Mouse (Mus musculus) embryonic fibroblast, embryonic 13.5 days (primary cell): ENCODE data around the gene Gm12790.
"Not testable (repeated sequence)": the region's sequence is repeated elsewhere in the genome, so short reads cannot be mapped to it uniquely, and the experiment has no call there.

Source experiments
- CTCF ChIP-seq: IDR thresholded peaks from 2 replicates; pipeline ENCODE4 v1.5.1; 2011; ENCODE audit warnings: mild to moderate bottlenecking, control low read depth, low read length, moderate library complexity, borderline replicate concordance; ENCODE audit not compliant: insufficient read depth
- POLR2A ChIP-seq: IDR thresholded peaks from 2 replicates; pipeline ENCODE4 v1.6.1; 2011; ENCODE audit warnings: low read depth, mild to moderate bottlenecking, control low read depth, low read length, moderate library complexity

DNA sequence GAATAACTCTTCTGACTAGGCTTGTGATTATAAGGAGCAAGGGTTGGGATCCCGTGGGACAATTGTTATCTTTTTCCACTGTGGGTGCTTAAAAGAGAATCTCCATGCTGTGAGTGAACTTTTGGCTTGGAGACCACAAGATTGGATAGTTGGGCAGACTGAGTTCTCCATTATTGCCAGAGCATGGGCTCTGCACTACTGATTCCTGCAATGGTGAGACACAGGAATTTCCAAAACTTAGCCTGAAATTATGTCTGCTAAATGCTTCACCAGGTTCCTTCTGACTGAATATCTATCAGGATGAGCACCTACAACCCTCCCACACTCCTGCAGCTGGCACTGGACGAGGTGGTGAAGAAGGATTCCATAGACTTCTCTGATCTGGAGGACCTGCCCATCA lies 40.7 kb downstream of the Gm12790 start, which contains the start of gene Gm12794:
- TF ChIP-seq POLR2A, CTCF: not testable (repeated sequence)
